In genomic region chr10:70152190-70152743, GRCm38 (mm10) we compare ENCODE assay signal across 10 mouse cellular contexts. TPM values are rescaled to one million over a fixed set of nuclear protein-coding genes. Genes with fewer than 3 reads are reported as not detected.
DNase-seq lines count a peak whose midpoint lies in the region; ATAC-seq and TF ChIP-seq lines count a peak whose summit lies in the region.
"Had no signal": no experiment of that assay in that cellular context is flagged by ENCODE, and none has a peak within 500 bp of the region (broad histone marks: within the 10 kb centered on the region; RNA-seq: fewer than 3 reads in every experiment).

No protein-coding gene starts in this region.

- TF ChIP-seq CTCF in spleen, adult 2 months (IDR thresholded peaks at IDR 0.05; ENCODE audit: extremely low read depth, insufficient read depth, insufficient read length, insufficient replicate concordance) = no peak

- peak in 1 of 2 experiments; percentile 15 for DNase-seq in spleen, adult 2 months (ENCODE audit: low read depth in 1 of 2, low spot score in 2 of 2)
- no peak for DNase-seq in spleen, postnatal 14 days (ENCODE audit: low spot score in 2 of 2)
- DNase-seq in limb, embryonic 11.5 days (ENCODE audit: low spot score) = peak; percentile 49
- DNase-seq in left cerebral cortex, postnatal 36 days (ENCODE audit: low spot score in 2 of 2) = no peak
- DNase-seq in right cerebral cortex, postnatal 14 days = no peak
- no peak for DNase-seq in adrenal gland, postnatal 4 days (ENCODE audit: low spot score in 2 of 2)

- no peak for TF ChIP-seq POLR2A in spleen, adult 2 months (IDR thresholded peaks at IDR 0.05; ENCODE audit: low read depth, low read length)

- H3K27me3 ChIP-seq in spleen, adult 2 months (ENCODE audit: control insufficient read depth, insufficient read depth, low read length) = no peaks in the 10 kb centered on the region
- no peaks in the 10 kb centered on the region for H3K27me3 ChIP-seq in heart, embryonic 13.5 days (replicated peaks)
- H3K27me3 ChIP-seq in limb, embryonic 11.5 days (ENCODE audit: control insufficient read depth, insufficient read depth, low read length) = no peaks in the 10 kb centered on the region
- no peaks in the 10 kb centered on the region for H3K27me3 ChIP-seq in neural tube, embryonic 15.5 days (replicated peaks)
- H3K27me3 ChIP-seq: midbrain, embryonic 12.5 days had no signal

- H3K9ac ChIP-seq in heart, embryonic 13.5 days = peak overlapping the region; percentile 56; the same call in 1 of the 2 replicates
- H3K9ac ChIP-seq in limb, embryonic 11.5 days (ENCODE audit: low read length) = no peak overlapping the region; the same call in 1 of the 2 replicates
- H3K9ac ChIP-seq in neural tube, embryonic 15.5 days (replicated peaks) = no peak overlapping the region
- H3K9ac ChIP-seq: midbrain, embryonic 12.5 days had no signal

- peaks cover 11% of the 10 kb centered on the region for H3K36me3 ChIP-seq in spleen, adult 2 months (ENCODE audit: control insufficient read depth, insufficient read depth, low read length)
- H3K36me3 ChIP-seq in heart, embryonic 13.5 days = peaks cover 81% of the 10 kb centered on the region
- H3K36me3 ChIP-seq in limb, embryonic 11.5 days (ENCODE audit: control insufficient read depth, insufficient read depth, low read length) = peaks cover 8% of the 10 kb centered on the region
- peaks cover 33% of the 10 kb centered on the region for H3K36me3 ChIP-seq in neural tube, embryonic 15.5 days

- peak overlapping the region; percentile 51 for H3K4me2 ChIP-seq in heart, embryonic 13.5 days
- H3K4me2 ChIP-seq in limb, embryonic 11.5 days (ENCODE audit: low read depth, severe bottlenecking) = no peak overlapping the region
- H3K4me2 ChIP-seq in neural tube, embryonic 15.5 days = no peak overlapping the region
- H3K4me2 ChIP-seq: midbrain, embryonic 12.5 days had no signal

- intact Hi-C loops in left cerebral cortex, postnatal 36 days (cut with DNase I) = loop anchor here (5.0 kb wide), 1 partner anchor 55 kb away; the partner anchor contains the start of gene Ccdc6

- no peak overlapping the region for H3K4me3 ChIP-seq in spleen, adult 2 months (ENCODE audit: extremely low read depth, insufficient read depth, insufficient read length)
- no peak overlapping the region for H3K4me3 ChIP-seq in heart, embryonic 13.5 days
- H3K4me3 ChIP-seq in limb, embryonic 11.5 days (ENCODE audit: low read depth, low read length) = no peak overlapping the region
- no peak overlapping the region for H3K4me3 ChIP-seq in neural tube, embryonic 15.5 days (replicated peaks)
- H3K4me3 ChIP-seq: midbrain, embryonic 12.5 days had no signal

- H3K4me1 ChIP-seq in spleen, adult 2 months (ENCODE audit: control insufficient read depth, insufficient read depth, insufficient read length) = peaks cover 5% of the 10 kb centered on the region; the same call in 1 of the 2 replicates
- H3K4me1 ChIP-seq in heart, embryonic 13.5 days = peaks cover 59% of the 10 kb centered on the region
- peaks cover 18% of the 10 kb centered on the region for H3K4me1 ChIP-seq in limb, embryonic 11.5 days (ENCODE audit: control insufficient read depth, insufficient read depth, low read length)
- H3K4me1 ChIP-seq in neural tube, embryonic 15.5 days = peaks cover 32% of the 10 kb centered on the region
- H3K4me1 ChIP-seq: midbrain, embryonic 12.5 days had no signal

- H3K27ac ChIP-seq in spleen, adult 2 months (ENCODE audit: insufficient read depth, low read length) = peak overlapping the region; percentile 56
- H3K27ac ChIP-seq in heart, embryonic 13.5 days (replicated peaks) = peak overlapping the region; percentile 82
- H3K27ac ChIP-seq in limb, embryonic 11.5 days (replicated peaks; ENCODE audit: low read depth, low read length) = peak overlapping the region; percentile 79; the same call in 1 of the 2 replicates
- H3K27ac ChIP-seq in neural tube, embryonic 15.5 days (replicated peaks) = peak overlapping the region; percentile 69
- H3K27ac ChIP-seq: midbrain, embryonic 12.5 days had no signal

- ATAC-seq in heart, embryonic 13.5 days (ENCODE audit: extremely low read depth, insufficient number of reproducible peaks, low FRiP score, low TSS enrichment) = no peak
- no peak for ATAC-seq in limb, embryonic 11.5 days (ENCODE audit: insufficient number of reproducible peaks, low FRiP score, low TSS enrichment, low read depth)
- ATAC-seq in neural tube, embryonic 15.5 days (ENCODE audit: low FRiP score) = no peak

- 40% methylated on average over 12 of the region's 12 CpGs for WGBS in spleen, adult 2 months
- 39% methylated on average over 12 of the region's 12 CpGs for WGBS in heart, embryonic 13.5 days
- WGBS in limb, embryonic 11.5 days = 40% methylated on average over 12 of the region's 12 CpGs
- whole genome bisulfite sequencing in neural tube, embryonic 15.5 days = 59% methylated on average over 12 of the region's 12 CpGs

- 0 out of 2 replicates have a peak, but pooled peaks cover 3% of the 10 kb centered on the region for H3K9me3 ChIP-seq in heart, embryonic 13.5 days
- H3K9me3 ChIP-seq in limb, embryonic 11.5 days (ENCODE audit: control insufficient read depth, low read length) = no peaks in the 10 kb centered on the region
- H3K9me3 ChIP-seq in neural tube, embryonic 15.5 days (replicated peaks) = no peaks in the 10 kb centered on the region
- H3K9me3 ChIP-seq: midbrain, embryonic 12.5 days had no signal

RNA-seq across cellular contexts. Expression of gene Mrln, which starts 52.2 kb away (rescaled TPM):
- not detected in 2 replicates for polyA plus RNA-seq in spleen, adult 2 months (2012; rRNA removed)
- polyA plus RNA-seq in heart, embryonic 13.5 days (2015; fragmentation: Nextera tagmentation; extraction: Ambion mirVana) = 0.57 and 1.1 TPM in 2 replicates
- polyA plus RNA-seq in limb, embryonic 11.5 days (2014; fragmentation: Nextera tagmentation; extraction: Ambion mirVana) = 9.9 and 10.4 TPM in 2 replicates
- polyA plus RNA-seq in neural tube, embryonic 15.5 days (2015; fragmentation: Nextera tagmentation; extraction: Ambion mirVana) = 2.0 and 4.4 TPM in 2 replicates
- total RNA-seq in left cerebral cortex, postnatal 36 days (2021) = not detected
- 1 to 10 TPM; 3.8 to 5.3 TPM for total RNA-seq in adrenal gland, postnatal 4 days (2021)
- total RNA-seq: ES-E14 had no signal

RNA-seq across cellular contexts. Expression of gene Ccdc6, which starts 55.3 kb away (rescaled TPM):
- polyA plus RNA-seq in spleen, adult 2 months (2012; rRNA removed) = 17.7 and 22.3 TPM in 2 replicates
- polyA plus RNA-seq in heart, embryonic 13.5 days (2015; fragmentation: Nextera tagmentation; extraction: Ambion mirVana) = 12.5 and 12.9 TPM in 2 replicates
- 21.1 and 22.6 TPM in 2 replicates for polyA plus RNA-seq in limb, embryonic 11.5 days (2014; fragmentation: Nextera tagmentation; extraction: Ambion mirVana)
- 22.3 and 22.7 TPM in 2 replicates for polyA plus RNA-seq in neural tube, embryonic 15.5 days (2015; fragmentation: Nextera tagmentation; extraction: Ambion mirVana)
- 10 to 100 TPM; 43.4 to 58.7 TPM for total RNA-seq in left cerebral cortex, postnatal 36 days (2021)
- total RNA-seq in adrenal gland, postnatal 4 days (2021) = 10 to 100 TPM; 58.8 to 65.0 TPM
